Mouse (Mus musculus) CD4-positive naive resting alpha-beta T cell, adult 76 days (primary cell): ENCODE measurements around the gene Ttyh3. TPM values are rescaled to one million over a fixed set of nuclear protein-coding genes. Genes with fewer than 3 reads are reported as not detected.

Experiments used
- total RNA-seq: library from RNA; stranded (reverse); gene quantifications from one replicate; pipeline ENCODE4 v1.2.4, GENCODE M21; 2023

Gene Ttyh3
- total RNA-seq = 114 TPM

GRCm38 (mm10) chr5:140648519-140649100 is at the start of gene Ttyh3:
Gene Ttyh3, minus strand, starts transcription at chr5:140649031.

DNA sequence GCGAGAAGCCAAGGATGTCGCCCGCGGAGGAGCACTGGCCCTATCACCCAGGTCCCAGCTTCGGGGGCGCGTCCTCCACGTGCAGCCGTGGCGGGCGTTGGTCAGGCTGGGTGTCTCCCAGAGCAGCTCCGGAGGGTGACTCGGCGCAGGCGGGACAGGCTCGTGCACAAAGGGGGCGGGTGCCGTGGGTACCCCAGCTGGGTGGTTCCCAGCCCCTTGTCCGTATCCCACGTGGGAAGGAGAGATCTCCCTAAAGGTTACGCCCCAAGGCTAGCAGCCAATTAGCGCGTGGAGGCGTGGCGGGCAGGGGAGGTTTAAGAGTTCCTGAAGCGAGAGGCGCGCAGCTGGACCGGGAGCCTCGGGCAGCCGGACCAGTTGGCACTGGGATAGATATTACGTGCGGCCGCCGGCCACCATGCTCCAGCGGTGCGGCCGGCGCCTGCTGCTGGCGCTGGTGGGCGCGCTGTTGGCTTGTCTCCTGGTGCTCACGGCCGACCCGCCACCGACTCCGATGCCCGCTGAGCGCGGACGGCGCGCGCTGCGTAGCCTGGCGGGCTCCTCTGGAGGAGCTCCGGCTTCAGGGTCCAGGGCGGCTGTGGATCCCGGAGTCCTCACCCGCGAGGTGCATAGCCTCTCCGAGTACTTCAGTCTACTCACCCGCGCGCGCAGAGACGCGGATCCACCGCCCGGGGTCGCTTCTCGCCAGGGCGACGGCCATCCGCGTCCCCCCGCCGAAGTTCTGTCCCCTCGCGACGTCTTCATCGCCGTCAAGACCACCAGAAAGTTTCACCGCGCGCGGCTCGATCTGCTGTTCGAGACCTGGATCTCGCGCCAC is 41.6 kb downstream of the Ttyh3 start, which contains the start of gene Lfng:
TSS of gene Lfng (plus strand) at position 320 of the 835 bp plus-strand sequence.

Other genes with a start within 250 kb of the Ttyh3 start
- 122 TPM for gene Eif3b, start 229.7 kb downstream of the Ttyh3 start, total RNA-seq
- gene Gm4869, start 203.4 kb downstream of the Ttyh3 start, total RNA-seq = 0.18 TPM
- gene Chst12, start 143.5 kb downstream of the Ttyh3 start, total RNA-seq = 9.1 TPM
- gene Grifin, start 84.0 kb downstream of the Ttyh3 start, total RNA-seq = 1.0 TPM
- 102 TPM for gene Lfng, start 41.7 kb downstream of the Ttyh3 start, total RNA-seq
- gene Iqce, start 53.3 kb upstream of the Ttyh3 start, total RNA-seq = 43.6 TPM
- gene Brat1, start 56.0 kb upstream of the Ttyh3 start, total RNA-seq = 18.2 TPM
- 5.2 TPM for gene Amz1, start 75.1 kb upstream of the Ttyh3 start, total RNA-seq
- gene Gna12, start 181.4 kb upstream of the Ttyh3 start, total RNA-seq = 20.8 TPM